Mouse (Mus musculus) kidney, adult 8-10 months (tissue): ENCODE results near the gene Slc24a4.
"Not testable (repeated sequence)": the region's sequence is repeated elsewhere in the genome, so short reads cannot be mapped to it uniquely, and the experiment has no call there.

Experiments
- DNase-seq, 2 experiments: peaks; one replicate each; pipeline ENCODE4 v3.0.0; 2022

The Slc24a4 gene

GRCm38 (mm10) chr12:102167302-102167701 is 38.8 kb downstream of the Slc24a4 start:
- no peak for DNase-seq

- DNase-seq = no peak
Observed at GRCm38 (mm10) chr12:102172746-102173145, 44.2 kb downstream of the Slc24a4 start.

- DNase-seq = no peak
Observed at GRCm38 (mm10) chr12:102173345-102173744, 44.8 kb downstream of the Slc24a4 start.

GRCm38 (mm10) chr12:102180371-102181074 is 52.0 kb downstream of the Slc24a4 start:
- no peak for DNase-seq

- DNase-seq = peak; percentile 19 to 65
Observed at GRCm38 (mm10) chr12:102181799-102182357, 53.3 kb downstream of the Slc24a4 start.

- no peak for DNase-seq
Observed at GRCm38 (mm10) chr12:102182621-102183020, 54.1 kb downstream of the Slc24a4 start.

- DNase-seq = no peak
Observed at GRCm38 (mm10) chr12:102183201-102183600, 54.7 kb downstream of the Slc24a4 start.

GRCm38 (mm10) chr12:102190820-102191219 is 62.3 kb downstream of the Slc24a4 start:
- no peak for DNase-seq

- DNase-seq = no peak
Observed at GRCm38 (mm10) chr12:102201516-102201915, 73.0 kb downstream of the Slc24a4 start.

- DNase-seq = peak in 1 of 2 experiments; percentile 18
Observed at GRCm38 (mm10) chr12:102202901-102203300, 74.4 kb downstream of the Slc24a4 start.

- DNase-seq = no peak
Observed at GRCm38 (mm10) chr12:102206471-102206870, 77.9 kb downstream of the Slc24a4 start.

GRCm38 (mm10) chr12:102207245-102207644 is 78.7 kb downstream of the Slc24a4 start:
- no peak for DNase-seq

GRCm38 (mm10) chr12:102210801-102211200 is 82.3 kb downstream of the Slc24a4 start:
- no peak for DNase-seq

GRCm38 (mm10) chr12:102223404-102223803 is 94.9 kb downstream of the Slc24a4 start:
- DNase-seq = no peak

GRCm38 (mm10) chr12:102224112-102224511 is 95.6 kb downstream of the Slc24a4 start:
- DNase-seq = not testable (repeated sequence)

- DNase-seq = no peak
Observed at GRCm38 (mm10) chr12:102225165-102225564, 96.6 kb downstream of the Slc24a4 start.

GRCm38 (mm10) chr12:102235551-102235950 is 107.0 kb downstream of the Slc24a4 start:
- peak in 1 of 2 experiments; percentile 9 for DNase-seq

- peak; percentile 23 to 57 for DNase-seq
Observed at GRCm38 (mm10) chr12:102236317-102236716, 107.8 kb downstream of the Slc24a4 start.

- DNase-seq = no peak
Observed at GRCm38 (mm10) chr12:102242076-102242722, 113.7 kb downstream of the Slc24a4 start.

GRCm38 (mm10) chr12:102243915-102244314 is 115.4 kb downstream of the Slc24a4 start:
- DNase-seq = no peak

- no peak for DNase-seq
Observed at GRCm38 (mm10) chr12:102246226-102246625, 117.7 kb downstream of the Slc24a4 start.

- no peak for DNase-seq
Observed at GRCm38 (mm10) chr12:102248104-102248503, 119.6 kb downstream of the Slc24a4 start.

GRCm38 (mm10) chr12:102250316-102250715 is 121.8 kb downstream of the Slc24a4 start:
- no peak for DNase-seq

GRCm38 (mm10) chr12:102251070-102251469 is 122.5 kb downstream of the Slc24a4 start:
- DNase-seq = no peak
